In the genomic region with DNA sequence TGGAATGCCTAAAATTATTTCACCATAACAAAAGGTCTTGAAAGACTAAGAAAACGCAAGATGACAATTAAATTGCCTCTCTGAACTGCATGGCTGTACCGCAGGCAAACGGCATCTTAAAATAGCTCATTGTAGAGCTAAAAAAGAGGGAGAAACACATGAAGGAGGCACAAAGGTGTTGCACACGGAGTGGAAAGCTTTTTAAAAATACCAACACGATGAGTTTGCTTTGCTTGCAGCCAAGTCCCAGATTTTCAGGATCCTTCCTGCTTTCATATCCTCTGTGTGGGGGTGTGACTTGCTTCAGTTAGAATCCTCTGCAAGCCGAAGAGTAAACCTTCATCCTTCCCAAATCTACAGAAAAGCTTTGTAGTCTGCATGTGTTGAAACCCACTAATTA, we compare ENCODE assay signal across 25 mouse cellular contexts. TPM values are rescaled to one million over a fixed set of nuclear protein-coding genes. Genes with fewer than 3 reads are reported as not detected.
DNase-seq lines count a peak whose midpoint lies in the region; ATAC-seq and TF ChIP-seq lines count a peak whose summit lies in the region.
"Had no signal": no experiment of that assay in that cellular context is flagged by ENCODE, and none has a peak within 500 bp of the region (broad histone marks: within the 10 kb centered on the region; RNA-seq: fewer than 3 reads in every experiment).

No protein-coding gene starts in this region.

- H3K4me1 ChIP-seq in forebrain, postnatal 0 days (ENCODE audit: insufficient read depth): peaks cover 9% of the 10 kb centered on the region; the same call in 1 of the 2 replicates
- peaks cover 31% of the 10 kb centered on the region for H3K4me1 ChIP-seq in forebrain, embryonic 10.5 days

- H3K4me2 ChIP-seq in forebrain, postnatal 0 days (ENCODE audit: low read depth): no peak overlapping the region
- H3K4me2 ChIP-seq: heart, embryonic 11.5 days; hindbrain, embryonic 14.5 days; limb, embryonic 13.5 days; midbrain, embryonic 13.5 days; neural tube, embryonic 13.5 days had no signal

- H3K9me3 ChIP-seq in forebrain, postnatal 0 days (ENCODE audit: low read length): no peaks in the 10 kb centered on the region
- no peaks in the 10 kb centered on the region for H3K9me3 ChIP-seq in forebrain, embryonic 10.5 days
- H3K9me3 ChIP-seq: limb, embryonic 13.5 days; midbrain, embryonic 13.5 days; neural tube, embryonic 13.5 days had no signal

- no peaks in the 10 kb centered on the region for H3K36me3 ChIP-seq in forebrain, postnatal 0 days (ENCODE audit: insufficient read depth)
- no peaks in the 10 kb centered on the region for H3K36me3 ChIP-seq in forebrain, embryonic 10.5 days (replicated peaks)
- H3K36me3 ChIP-seq: limb, embryonic 13.5 days; midbrain, embryonic 13.5 days; neural tube, embryonic 13.5 days had no signal

- ATAC-seq in forebrain, postnatal 0 days: peak; percentile 81; the same call in 1 of the 2 replicates
- ATAC-seq: midbrain, embryonic 13.5 days had no signal

- no peaks in the 10 kb centered on the region for H3K27me3 ChIP-seq in forebrain, postnatal 0 days (ENCODE audit: insufficient read depth, low read length)
- no peaks in the 10 kb centered on the region for H3K27me3 ChIP-seq in forebrain, embryonic 10.5 days (ENCODE audit: poor library complexity, severe bottlenecking)
- H3K27me3 ChIP-seq: CH12.LX; limb, embryonic 13.5 days; neural tube, embryonic 13.5 days had no signal

- no peak for TF ChIP-seq CTCF in forebrain, postnatal 0 days (IDR thresholded peaks at IDR 0.05; ENCODE audit: low read depth)

- peak; percentile 43 for DNase-seq in forebrain, postnatal 0 days
- no peak for DNase-seq in forebrain, embryonic 10.5 days (ENCODE audit: extremely low spot score, low spot score)
- peak; percentile 57 for DNase-seq in layer of hippocampus, adult 9-11 months
- DNase-seq in layer of hippocampus, adult 18-20 months (ENCODE audit: low spot score in 2 of 2): no peak
- peak; percentile 90 for DNase-seq in brain, adult 2 months (ENCODE audit: low read depth, low spot score)
- peak; percentile 37 to 69 for DNase-seq in left cerebral cortex, postnatal 14 days (ENCODE audit: low spot score in 2 of 2)
- no peak for DNase-seq in adrenal gland, postnatal 14 days
- DNase-seq in spleen, postnatal 14 days (ENCODE audit: low spot score in 2 of 2): no peak
- DNase-seq: cerebellum, adult 8-10 months; gastrocnemius, postnatal 36 days; heart, postnatal 10 days; kidney, adult 8-10 months; kidney, postnatal 25 days had no signal

- H3K4me3 ChIP-seq in forebrain, postnatal 0 days (ENCODE audit: low read depth, low read length): no peak overlapping the region
- H3K4me3 ChIP-seq in forebrain, embryonic 10.5 days: no peak overlapping the region
- H3K4me3 ChIP-seq: limb, embryonic 13.5 days; midbrain, embryonic 13.5 days; neural tube, embryonic 13.5 days had no signal

- intact Hi-C loops in left cerebral cortex, postnatal 14 days (cut with DNase I): loop anchor here (5.0 kb wide), 2 partner anchors 75 to 95 kb away; no protein-coding TSS in a partner anchor

- 24% methylated on average over 6 of the region's 6 CpGs for WGBS in forebrain, postnatal 0 days
- 78% methylated on average over 6 of the region's 6 CpGs for WGBS in forebrain, embryonic 10.5 days

- H3K27ac ChIP-seq in forebrain, postnatal 0 days (ENCODE audit: low read depth, low read length): peak overlapping the region; percentile 74
- H3K27ac ChIP-seq in forebrain, embryonic 10.5 days: no peak overlapping the region
- H3K27ac ChIP-seq: hindbrain, embryonic 14.5 days; limb, embryonic 13.5 days; liver, embryonic 14.5 days; macrophage; midbrain, embryonic 13.5 days; neural tube, embryonic 13.5 days; stomach, postnatal 0 days had no signal

- H3K9ac ChIP-seq in forebrain, postnatal 0 days: no peak overlapping the region
- H3K9ac ChIP-seq: hindbrain, embryonic 14.5 days; limb, embryonic 13.5 days; liver, embryonic 14.5 days; midbrain, embryonic 13.5 days; neural tube, embryonic 13.5 days had no signal

RNA-seq across cellular contexts. Expression of a gene that starts 41.0 kb away (rescaled TPM):
- 0.38 TPM in 2 replicates for total RNA-seq in forebrain, postnatal 0 days (2014; rRNA removed)
- 0.36 and 0.58 TPM in 2 replicates for polyA plus RNA-seq in forebrain, postnatal 0 days (2015; fragmentation: Nextera tagmentation; extraction: Ambion mirVana)
- polyA plus RNA-seq in forebrain, embryonic 10.5 days (2016; fragmentation: Nextera tagmentation; extraction: Ambion mirVana): 0.06 and 0.09 TPM in 2 replicates
- under 1 TPM; 0.20 to 0.89 TPM for total RNA-seq in layer of hippocampus, adult 18-20 months (2021)
- 1 to 10 TPM; 1.4 to 1.6 TPM for total RNA-seq in left cerebral cortex, postnatal 14 days (2021)
- not detected in 2 replicates for total RNA-seq in adrenal gland, postnatal 14 days (2021)
- total RNA-seq: adrenal gland, adult 18-20 months; CH12.LX; gastrocnemius, postnatal 36 days; heart, postnatal 10 days; MEL had no signal
- polyA plus RNA-seq: intestine, embryonic 14.5 days; limb, embryonic 13.5 days; liver, embryonic 14.5 days; macrophage; neural tube, embryonic 13.5 days; stomach, postnatal 0 days had no signal

Comparison
In these comparisons a context has a peak if more than half of its experiments do, and no peak if none do; other contexts are left out.
1. DNase-seq: peak in forebrain, postnatal 0 days (single experiment), layer of hippocampus, adult 9-11 months (single experiment), brain, adult 2 months (single experiment) and left cerebral cortex, postnatal 14 days (2 of 2); none in forebrain, embryonic 10.5 days (single experiment), layer of hippocampus, adult 18-20 months (0 of 2), adrenal gland, postnatal 14 days (single experiment) and spleen, postnatal 14 days (0 of 2).